Mouse (Mus musculus): ENCODE data around the gene Ahcy. TPM values are rescaled to one million over a fixed set of nuclear protein-coding genes. Genes with fewer than 3 reads are reported as not detected.
"Not testable (repeated sequence)": the region's sequence is repeated elsewhere in the genome, so short reads cannot be mapped to it uniquely, and the experiment has no call there.

Gene Ahcy
- polyA plus RNA-seq, 1 experiment, result 30.6 TPM

DNA sequence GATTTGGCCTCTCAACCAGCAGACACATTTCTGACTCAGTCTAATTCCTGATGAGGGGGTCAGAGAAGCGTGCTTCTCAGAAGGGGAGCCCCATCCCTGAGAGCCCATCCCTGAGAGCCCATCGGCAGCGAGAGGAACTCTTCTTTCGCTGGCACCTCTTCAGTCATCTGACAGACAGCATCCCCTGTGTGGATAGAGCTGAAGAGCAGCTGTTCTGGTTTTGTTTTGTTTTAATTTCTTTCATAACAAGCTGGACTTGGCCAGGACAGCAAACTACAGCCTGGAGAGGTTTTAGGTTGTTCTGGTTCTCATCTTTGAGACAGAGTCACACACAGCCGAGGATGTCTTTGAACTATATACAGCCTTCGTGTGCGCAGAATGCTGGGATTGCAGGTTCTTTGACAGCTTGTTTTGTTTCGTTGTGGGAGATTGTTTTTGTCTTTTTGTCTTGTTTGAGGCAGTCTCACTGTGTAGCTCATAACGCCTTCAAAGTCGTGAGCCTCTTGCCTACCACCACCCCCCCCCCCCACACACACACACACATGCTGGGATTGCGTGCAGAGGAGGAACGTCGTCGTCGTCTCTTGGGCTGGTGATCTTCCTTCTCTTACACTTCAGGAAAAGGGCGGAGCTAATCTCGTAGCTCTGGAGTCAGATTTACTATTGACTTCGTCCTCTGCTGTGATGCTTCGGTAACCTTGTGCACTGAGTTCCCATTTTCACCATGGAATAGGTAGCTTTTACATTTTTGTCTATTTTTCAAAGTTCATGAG is 41.2 kb downstream of the Ahcy start:
- TF ChIP-seq CTCF (IDR thresholded peaks at IDR 0.05; ENCODE audit: extremely low read depth, insufficient read depth, low read length), result no peak
- TF ChIP-seq POLR2A (IDR thresholded peaks at IDR 0.05; ENCODE audit: extremely low read depth, insufficient read depth, low read length), result no peak
- no peak overlapping the region for H3K4me3 ChIP-seq (ENCODE audit: insufficient read depth, low read length)

DNA sequence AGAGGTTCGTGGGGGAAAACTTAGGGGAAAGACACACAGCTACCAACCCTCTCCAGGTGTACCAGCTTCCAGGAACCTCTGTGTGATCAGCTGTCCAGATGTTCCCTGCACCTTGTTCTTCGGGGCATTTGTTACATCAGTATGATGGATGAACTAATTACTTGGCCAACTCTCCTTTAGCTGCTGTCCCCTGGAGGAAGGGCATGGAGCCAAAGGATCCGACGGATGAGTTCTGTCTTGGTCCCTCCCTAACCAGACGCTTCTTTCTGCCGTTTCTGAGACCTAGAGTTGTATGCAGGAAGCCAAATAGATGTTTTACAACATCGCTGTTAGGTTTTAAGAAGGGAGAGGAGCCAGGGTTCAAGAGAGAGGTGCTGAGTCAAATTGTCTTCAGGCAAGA is 43.5 kb downstream of the Ahcy start:
- no peak overlapping the region for H3K4me3 ChIP-seq (ENCODE audit: insufficient read depth, low read length)
- H3K27ac ChIP-seq (ENCODE audit: insufficient read depth, low read length), result no peak overlapping the region
- no peaks in the 10 kb centered on the region for H3K4me1 ChIP-seq (ENCODE audit: control insufficient read depth, insufficient read depth, low read length)
- TF ChIP-seq CTCF (IDR thresholded peaks at IDR 0.05; ENCODE audit: extremely low read depth, insufficient read depth, low read length), result no peak

More for the DNA sequence above, 41.2 kb downstream of the Ahcy start:
- H3K4me1 ChIP-seq (ENCODE audit: control insufficient read depth, insufficient read depth, low read length), result no peaks in the 10 kb centered on the region
- H3K27ac ChIP-seq (ENCODE audit: insufficient read depth, low read length), result no peak overlapping the region

DNA sequence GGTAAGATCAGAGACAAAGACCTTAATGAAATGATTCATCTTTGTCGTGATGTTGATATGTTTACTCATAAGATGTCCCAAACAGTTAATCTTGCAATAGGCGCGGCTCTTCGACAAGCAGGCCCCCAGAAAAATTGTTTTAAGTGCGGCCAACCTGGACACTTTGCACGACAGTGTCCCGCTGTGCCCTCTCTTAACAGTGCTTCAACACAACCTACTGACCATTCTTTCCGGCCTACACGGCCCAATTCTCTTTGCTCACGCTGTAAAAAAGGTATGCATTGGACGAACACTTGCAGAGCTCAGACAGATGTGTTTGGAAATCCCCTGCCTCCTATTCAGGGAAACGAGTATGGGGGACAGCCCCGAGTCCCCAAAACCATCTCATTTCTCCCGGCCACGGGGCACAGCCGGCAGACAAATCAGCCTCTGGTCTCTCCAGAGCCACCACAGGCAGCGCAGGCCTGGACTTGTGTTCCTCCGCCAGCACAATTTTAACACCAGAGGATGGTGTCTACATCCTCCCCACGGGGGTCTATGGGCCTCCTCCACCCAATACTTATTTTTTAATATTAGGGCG is 54.0 kb downstream of the Ahcy start:
- H3K27ac ChIP-seq (ENCODE audit: insufficient read depth, low read length), result not testable (repeated sequence)

DNA sequence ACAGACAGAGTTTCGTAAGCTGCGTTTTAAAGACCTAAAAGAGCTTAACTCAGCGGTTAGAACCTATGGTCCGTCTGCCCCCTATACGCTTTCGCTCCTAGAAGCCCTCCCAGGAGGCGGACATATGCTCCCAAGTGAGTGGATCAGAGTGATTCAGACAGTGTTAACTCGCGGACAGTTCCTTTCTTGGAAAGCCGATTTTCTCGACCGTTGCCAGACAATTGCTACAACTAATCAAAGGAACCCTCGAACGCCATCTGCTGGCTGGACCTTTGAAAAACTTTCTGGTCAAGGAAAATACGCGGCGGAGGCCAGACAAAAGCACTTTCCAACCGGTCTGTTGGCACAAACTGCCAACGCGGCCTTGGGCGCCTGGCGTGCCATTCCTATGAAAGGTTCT is 54.6 kb downstream of the Ahcy start:
- Histone ChIP-seq H3K27ac (ENCODE audit: insufficient read depth, low read length) (no peak overlapping the region), H3K4me1 (ENCODE audit: control insufficient read depth, insufficient read depth, low read length) (no peaks in the 10 kb centered on the region), H3K4me3 (ENCODE audit: insufficient read depth, low read length) (peak overlapping the region; percentile 41)
- TF ChIP-seq CTCF (IDR thresholded peaks at IDR 0.05; ENCODE audit: extremely low read depth, insufficient read depth, low read length) (peak; percentile 51), POLR2A (IDR thresholded peaks at IDR 0.05; ENCODE audit: extremely low read depth, insufficient read depth, low read length) (no peak)

More for the DNA sequence above, 54.0 kb downstream of the Ahcy start:
- H3K4me1 ChIP-seq (ENCODE audit: control insufficient read depth, insufficient read depth, low read length); H3K4me3 ChIP-seq (ENCODE audit: insufficient read depth, low read length): not testable (repeated sequence)

DNA sequence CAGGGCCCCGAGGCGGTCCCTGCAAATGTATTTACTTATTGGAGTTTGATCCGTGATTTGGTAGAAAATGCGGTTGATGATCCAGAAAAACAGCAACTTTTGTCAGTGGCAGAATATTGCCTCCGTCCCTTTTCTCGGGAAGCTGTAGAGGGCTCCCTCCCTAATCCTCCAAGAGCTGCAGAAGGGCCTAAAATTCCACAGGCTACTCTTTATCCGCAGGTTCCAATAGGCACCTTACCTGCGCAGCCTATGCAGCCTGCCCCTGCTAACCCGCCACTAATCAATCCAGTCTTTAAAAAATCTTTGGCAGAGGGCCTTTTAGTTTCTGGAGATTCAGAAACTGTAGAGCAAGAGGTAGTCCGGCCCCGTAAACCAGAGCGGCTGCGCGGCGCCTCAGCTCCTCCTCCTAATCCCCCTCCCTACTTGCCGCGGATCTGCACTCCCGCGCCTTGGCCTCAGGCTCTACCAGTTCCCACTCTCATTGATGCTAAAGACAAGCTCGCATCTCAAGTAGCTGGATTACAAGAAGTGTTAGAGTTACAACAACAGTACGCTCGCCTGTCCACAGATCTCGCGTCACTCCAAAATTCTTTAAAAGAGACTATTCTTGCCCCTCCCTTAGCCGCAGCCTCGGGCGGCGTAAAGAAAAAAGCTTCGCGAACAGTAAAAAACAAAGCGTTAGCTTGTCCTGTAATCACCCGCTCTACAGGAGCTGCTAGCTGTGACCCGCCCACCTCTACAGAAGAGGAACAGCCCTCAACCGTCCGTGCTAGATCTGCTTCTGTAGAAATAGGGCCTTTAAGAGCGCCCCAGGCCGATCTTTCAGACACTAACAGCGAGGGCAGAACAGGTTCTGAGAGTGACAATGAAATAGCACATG is 55.3 kb downstream of the Ahcy start:
- Histone ChIP-seq H3K4me3 (ENCODE audit: insufficient read depth, low read length) (peak overlapping the region; percentile 41), H3K27ac (ENCODE audit: insufficient read depth, low read length) (no peak overlapping the region), H3K4me1 (ENCODE audit: control insufficient read depth, insufficient read depth, low read length) (no peaks in the 10 kb centered on the region)
- TF ChIP-seq CTCF (IDR thresholded peaks at IDR 0.05; ENCODE audit: extremely low read depth, insufficient read depth, low read length), result no peak
- no peak for TF ChIP-seq POLR2A (IDR thresholded peaks at IDR 0.05; ENCODE audit: extremely low read depth, insufficient read depth, low read length)

DNA sequence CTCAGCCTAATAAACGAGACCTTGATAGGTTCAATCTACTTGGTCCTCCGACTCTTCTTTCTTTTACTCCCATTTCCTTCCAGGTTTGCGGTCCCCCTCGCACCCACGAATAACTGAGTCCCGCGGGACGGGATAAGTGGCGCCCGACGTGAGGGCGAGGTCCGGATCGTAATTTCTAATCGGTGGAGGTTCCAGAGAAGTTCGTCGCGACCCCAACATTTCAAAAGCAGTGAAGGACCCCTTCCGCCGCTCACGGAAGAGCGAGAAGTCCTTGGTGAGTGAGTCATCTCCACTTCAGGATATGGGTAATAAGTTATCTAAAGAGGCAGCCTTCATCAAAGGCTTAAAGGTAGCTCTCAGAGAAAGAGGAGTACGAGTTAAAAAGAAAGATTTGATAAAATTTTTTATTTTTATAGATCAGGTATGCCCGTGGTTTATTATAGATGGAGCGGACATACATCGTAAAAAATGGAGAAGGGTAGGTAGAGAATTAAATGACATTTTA is 56.0 kb downstream of the Ahcy start, which contains the start of gene Gm14226:
Gene Gm14226 (plus strand): TSS at position 16 of the 505 bp plus-strand sequence.
- H3K4me3 ChIP-seq (ENCODE audit: insufficient read depth, low read length), result peak within 1 kb of the TSS; percentile 41
- H3K27ac ChIP-seq (ENCODE audit: insufficient read depth, low read length); H3K4me1 ChIP-seq (ENCODE audit: control insufficient read depth, insufficient read depth, low read length): not testable (repeated sequence)

DNA sequence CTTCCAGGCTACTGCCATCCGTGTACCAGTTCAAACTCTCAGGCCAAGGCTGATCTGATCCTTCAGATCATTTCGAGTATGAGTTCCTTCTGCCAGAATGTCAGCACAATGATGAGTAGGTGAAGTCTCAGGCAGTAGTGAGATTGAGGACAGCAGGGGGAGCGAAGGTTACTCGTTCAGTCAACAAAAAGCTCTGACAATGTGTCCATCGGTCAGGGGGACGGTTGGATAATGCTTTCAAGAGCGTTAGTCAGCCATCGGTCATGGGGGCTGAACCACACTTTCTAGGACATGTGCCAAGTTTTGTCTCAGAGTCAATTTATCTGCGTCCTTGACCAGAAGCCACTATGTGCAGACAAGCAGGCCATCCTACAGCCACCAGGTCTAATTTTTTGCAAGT is 57.5 kb downstream of the Ahcy start:
- H3K4me1 ChIP-seq (ENCODE audit: control insufficient read depth, insufficient read depth, low read length); H3K4me3 ChIP-seq (ENCODE audit: insufficient read depth, low read length); H3K27ac ChIP-seq (ENCODE audit: insufficient read depth, low read length): not testable (repeated sequence)

DNA sequence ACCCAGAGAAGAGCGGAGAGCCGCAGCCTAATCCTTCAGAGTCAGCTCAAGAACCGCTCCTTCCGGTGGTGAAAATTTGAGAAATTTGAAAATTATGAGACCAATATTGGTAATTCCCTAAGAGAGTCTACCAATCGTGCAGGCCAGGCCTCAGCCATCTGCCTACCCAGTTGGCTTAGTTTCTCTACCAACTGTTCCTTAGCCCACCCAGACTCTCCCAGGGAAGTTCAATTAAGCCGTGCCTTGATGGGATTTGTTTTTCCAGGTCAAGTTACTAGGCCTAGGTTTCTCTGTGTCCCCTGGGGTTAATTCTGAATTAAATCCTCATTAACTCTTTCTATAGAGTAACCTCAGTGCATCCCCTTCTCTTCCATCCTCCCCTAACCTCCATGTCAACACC is 61.3 kb downstream of the Ahcy start:
- Histone ChIP-seq H3K4me3 (ENCODE audit: insufficient read depth, low read length) (no peak overlapping the region), H3K4me1 (ENCODE audit: control insufficient read depth, insufficient read depth, low read length) (no peaks in the 10 kb centered on the region), H3K27ac (ENCODE audit: insufficient read depth, low read length) (no peak overlapping the region)
- TF ChIP-seq POLR2A (IDR thresholded peaks at IDR 0.05; ENCODE audit: extremely low read depth, insufficient read depth, low read length) (no peak), CTCF (IDR thresholded peaks at IDR 0.05; ENCODE audit: extremely low read depth, insufficient read depth, low read length) (no peak)

DNA sequence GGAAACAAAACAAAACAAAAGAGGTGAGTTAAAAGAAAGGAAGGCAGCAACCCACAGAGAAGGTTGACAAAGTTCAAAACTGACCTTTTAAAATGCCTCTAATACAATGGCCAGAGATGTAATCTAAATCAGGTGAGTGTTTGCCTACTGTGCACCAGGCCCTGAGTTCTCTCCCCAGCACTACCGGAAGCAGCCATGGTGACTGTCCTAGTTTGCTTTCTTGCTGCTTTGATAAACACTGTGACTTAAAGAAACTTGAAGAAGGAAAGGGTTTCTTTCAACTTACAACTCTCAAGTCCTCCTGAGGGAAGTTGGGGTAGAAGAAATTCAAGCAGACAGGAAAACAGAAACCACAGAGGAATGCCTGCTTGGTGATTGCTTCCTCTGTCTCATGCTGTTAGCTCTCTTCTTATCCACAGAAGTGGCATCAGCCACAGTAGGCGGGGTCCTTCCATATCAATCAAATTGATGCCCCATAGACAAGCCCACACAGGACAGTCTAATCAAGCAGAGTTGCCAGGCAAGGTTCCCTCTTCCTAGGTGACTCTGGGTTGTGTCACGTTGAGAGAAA is 63.1 kb downstream of the Ahcy start:
- H3K4me1 ChIP-seq (ENCODE audit: control insufficient read depth, insufficient read depth, low read length), result no peaks in the 10 kb centered on the region
- no peak overlapping the region for H3K27ac ChIP-seq (ENCODE audit: insufficient read depth, low read length)
- H3K4me3 ChIP-seq (ENCODE audit: insufficient read depth, low read length), result no peak overlapping the region
- TF ChIP-seq CTCF (IDR thresholded peaks at IDR 0.05; ENCODE audit: extremely low read depth, insufficient read depth, low read length) (no peak), POLR2A (IDR thresholded peaks at IDR 0.05; ENCODE audit: extremely low read depth, insufficient read depth, low read length) (no peak)

Other genes with a start within 250 kb of the Ahcy start
- 36.2 and 36.5 TPM in 2 replicates for gene Eif2s2, start 181.6 kb downstream of the Ahcy start, polyA plus RNA-seq (2012; rRNA removed)
- gene Gm14226, start 56.2 kb downstream of the Ahcy start, polyA plus RNA-seq (2012; rRNA removed), result 0.04 and 0.15 TPM in 2 replicates
- 18.5 and 20.6 TPM in 2 replicates for gene Itch, start 59.0 kb upstream of the Ahcy start, polyA plus RNA-seq (2012; rRNA removed)
- gene Dynlrb1, start 162.0 kb upstream of the Ahcy start, polyA plus RNA-seq (2012; rRNA removed), result 788 and 867 TPM in 2 replicates
- gene Map1lc3a, start 201.8 kb upstream of the Ahcy start, polyA plus RNA-seq (2012; rRNA removed), result 419 and 446 TPM in 2 replicates

Measured in cortical plate, adult 2 months (tissue).